Mouse (Mus musculus): ENCODE measurements around the gene Cdc73. TPM values are rescaled to one million over a fixed set of nuclear protein-coding genes. Genes with fewer than 3 reads are reported as not detected.
"Not testable (repeated sequence)": the region's sequence is repeated elsewhere in the genome, so short reads cannot be mapped to it uniquely, and the experiment has no call there.

Cdc73 gene
- total RNA-seq (2022): 100 to 1,000 TPM in 3 of 4 experiments, 10 to 100 TPM in 1; 90.9 to 134 (median 122) TPM

- DNase-seq: peak; percentile 86
Measured at GRCm38 (mm10) chr1:143702741-143703262, at the start of gene Cdc73. Gene Cdc73 (minus strand): TSS chr1:143702893.

GRCm38 (mm10) chr1:143745871-143746270 is 43.2 kb upstream of the Cdc73 start:
- DNase-seq: no peak

- no peak for DNase-seq
Measured at GRCm38 (mm10) chr1:143742186-143742585, 39.5 kb upstream of the Cdc73 start.

GRCm38 (mm10) chr1:143741331-143741730 is 38.6 kb upstream of the Cdc73 start:
- DNase-seq: no peak

GRCm38 (mm10) chr1:143740581-143740980 is 37.9 kb upstream of the Cdc73 start:
- DNase-seq: no peak

GRCm38 (mm10) chr1:143739361-143740350 is 37.0 kb upstream of the Cdc73 start:
- DNase-seq: peak; percentile 75

- no peak for DNase-seq
Measured at GRCm38 (mm10) chr1:143738811-143739210, 36.1 kb upstream of the Cdc73 start.

- no peak for DNase-seq
Measured at GRCm38 (mm10) chr1:143733914-143734410, 31.3 kb upstream of the Cdc73 start.

GRCm38 (mm10) chr1:143731691-143732090 is 29.0 kb upstream of the Cdc73 start:
- no peak for DNase-seq

- DNase-seq: no peak
Measured at GRCm38 (mm10) chr1:143730899-143731298, 28.2 kb upstream of the Cdc73 start.

- no peak for DNase-seq
Measured at GRCm38 (mm10) chr1:143727701-143728445, 25.2 kb upstream of the Cdc73 start.

- DNase-seq: peak; percentile 50
Measured at GRCm38 (mm10) chr1:143724456-143725064, 21.9 kb upstream of the Cdc73 start.

- not testable (repeated sequence) for DNase-seq
Measured at GRCm38 (mm10) chr1:143716038-143716437, 13.3 kb upstream of the Cdc73 start, which contains the start of gene Glrx2. Gene Glrx2 (plus strand): TSS chr1:143716338.

- no peak for DNase-seq
Measured at GRCm38 (mm10) chr1:143710627-143710976, 7.9 kb upstream of the Cdc73 start.

- no peak for DNase-seq
Measured at GRCm38 (mm10) chr1:143709966-143710626, 7.4 kb upstream of the Cdc73 start.

GRCm38 (mm10) chr1:143708361-143708760 is 5.7 kb upstream of the Cdc73 start:
- no peak for DNase-seq

GRCm38 (mm10) chr1:143707006-143707405 is 4.3 kb upstream of the Cdc73 start:
- no peak for DNase-seq

GRCm38 (mm10) chr1:143702141-143702740 is 452 bp downstream of the Cdc73 start:
- DNase-seq: peak; percentile 30

- DNase-seq: no peak
Measured at GRCm38 (mm10) chr1:143701736-143702135, 957 bp downstream of the Cdc73 start.

- DNase-seq: no peak
Measured at GRCm38 (mm10) chr1:143684849-143685248, 17.8 kb downstream of the Cdc73 start.

- DNase-seq: peak; percentile 26
Measured at GRCm38 (mm10) chr1:143681108-143681507, 21.6 kb downstream of the Cdc73 start.

Data from adrenal gland, adult 8-10 months (tissue).